8 mouse cellular contexts compared by ENCODE assay signal in the genomic region with DNA sequence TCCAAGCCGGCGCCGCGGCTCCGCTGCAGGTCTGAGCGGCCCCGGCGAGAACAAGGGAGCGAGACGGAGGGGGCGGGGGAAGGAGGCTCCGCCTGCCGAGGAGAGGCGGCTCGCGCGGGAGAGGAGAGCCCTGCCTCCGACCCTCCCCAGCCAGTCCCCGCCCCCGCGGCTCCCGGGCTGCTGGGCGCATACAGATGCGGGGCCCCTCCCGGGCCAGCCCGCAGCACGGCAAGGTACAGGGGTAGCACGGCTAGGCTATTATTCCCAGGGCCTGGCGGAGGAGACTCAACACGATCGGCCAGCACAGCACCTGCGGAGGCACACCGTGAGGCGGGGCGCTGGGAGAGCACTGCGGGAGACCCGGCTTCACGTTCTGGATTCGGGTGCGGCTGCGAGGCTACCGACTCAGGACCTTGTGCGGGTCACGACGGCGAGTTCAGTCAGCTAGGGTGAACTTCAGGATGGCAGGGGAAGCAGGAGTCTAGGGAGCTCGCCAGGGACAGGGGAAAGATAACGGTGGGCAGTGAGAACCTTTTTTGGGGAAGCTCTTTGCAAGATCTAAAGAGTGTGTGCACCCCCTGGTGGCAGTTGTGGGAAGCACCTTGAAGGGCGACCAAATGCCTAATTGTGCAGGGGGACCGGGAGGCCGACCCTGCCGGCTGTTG. TPM values are rescaled to one million over a fixed set of nuclear protein-coding genes. Genes with fewer than 3 reads are reported as not detected.
DNase-seq lines count a peak whose midpoint lies in the region; ATAC-seq and TF ChIP-seq lines count a peak whose summit lies in the region.

A gene (minus strand): TSS at position 60 of the 665 bp plus-strand sequence.

- TF ChIP-seq EP300 in stomach, postnatal 0 days (optimal IDR thresholded peaks at IDR 0.05), result no peak

- peak; percentile 89 for TF ChIP-seq CTCF in stomach, postnatal 0 days (IDR thresholded peaks at IDR 0.05; ENCODE audit: low read depth)

- peaks cover 0 to 15% of the 10 kb centered on the region in 2 experiments; a peak in 2 of 4 replicates for H3K4me1 ChIP-seq in ES-E14 (ENCODE audit: control insufficient read depth in 2 of 2, insufficient read depth in 2 of 2, low read length in 2 of 2, poor library complexity in 1 of 2)
- peaks cover 3% of the 10 kb centered on the region for H3K4me1 ChIP-seq in forebrain, embryonic 14.5 days (ENCODE audit: control insufficient read depth, insufficient read depth, low read length)
- H3K4me1 ChIP-seq in liver, embryonic 16.5 days (ENCODE audit: control insufficient read depth, low read depth, low read length), result peaks cover 7% of the 10 kb centered on the region; the same call in 1 of the 2 replicates
- peaks cover 20% of the 10 kb centered on the region for H3K4me1 ChIP-seq in neural tube, embryonic 12.5 days
- H3K4me1 ChIP-seq in stomach, postnatal 0 days (replicated peaks; ENCODE audit: control insufficient read depth, insufficient read depth), result no peaks in the 10 kb centered on the region

- H3K4me2 ChIP-seq in forebrain, embryonic 14.5 days (ENCODE audit: low read length), result peak within 1 kb of the TSS; percentile 95
- H3K4me2 ChIP-seq in liver, embryonic 16.5 days (ENCODE audit: low read depth, low read length), result peak within 1 kb of the TSS; percentile 79
- peak within 1 kb of the TSS; percentile 96 for H3K4me2 ChIP-seq in neural tube, embryonic 12.5 days (replicated peaks)
- H3K4me2 ChIP-seq in stomach, postnatal 0 days (replicated peaks; ENCODE audit: low read depth), result peak within 1 kb of the TSS; percentile 97

- peak within 1 kb of the TSS; percentile 86 for H3K9ac ChIP-seq in ES-E14 (ENCODE audit: insufficient read depth, low read depth, low read length, poor library complexity, severe bottlenecking)
- peak within 1 kb of the TSS; percentile 95 for H3K9ac ChIP-seq in forebrain, embryonic 14.5 days (ENCODE audit: low read length)
- H3K9ac ChIP-seq in liver, embryonic 16.5 days (ENCODE audit: low read depth, low read length), result peak within 1 kb of the TSS; percentile 76
- H3K9ac ChIP-seq in neural tube, embryonic 12.5 days, result peak within 1 kb of the TSS; percentile 89
- peak within 1 kb of the TSS; percentile 66 for H3K9ac ChIP-seq in stomach, postnatal 0 days (ENCODE audit: low read length)

- no peaks in the 10 kb centered on the region for H3K9me3 ChIP-seq in ES-E14 (ENCODE audit: control insufficient read depth, insufficient read depth, low read depth, low read length)
- H3K9me3 ChIP-seq in forebrain, embryonic 14.5 days (replicated peaks; ENCODE audit: control insufficient read depth, low read length), result no peaks in the 10 kb centered on the region
- H3K9me3 ChIP-seq in liver, embryonic 16.5 days (replicated peaks; ENCODE audit: control insufficient read depth, low read length), result no peaks in the 10 kb centered on the region
- no peaks in the 10 kb centered on the region for H3K9me3 ChIP-seq in neural tube, embryonic 12.5 days
- no peaks in the 10 kb centered on the region for H3K9me3 ChIP-seq in stomach, postnatal 0 days (ENCODE audit: control insufficient read depth, low read length)

- H3K36me3 ChIP-seq in ES-E14 (ENCODE audit: control insufficient read depth, insufficient read depth, low read length, poor library complexity, severe bottlenecking), result peaks cover 42% of the 10 kb centered on the region
- H3K36me3 ChIP-seq in forebrain, embryonic 14.5 days (ENCODE audit: control insufficient read depth, insufficient read depth, low read length), result peaks cover 64% of the 10 kb centered on the region
- H3K36me3 ChIP-seq in liver, embryonic 16.5 days (ENCODE audit: control insufficient read depth, insufficient read depth), result peaks cover 42% of the 10 kb centered on the region
- peaks cover 69% of the 10 kb centered on the region for H3K36me3 ChIP-seq in neural tube, embryonic 12.5 days
- H3K36me3 ChIP-seq in stomach, postnatal 0 days (ENCODE audit: control insufficient read depth, insufficient read depth, low read length), result peaks cover 33% of the 10 kb centered on the region

- peak; percentile 86 for DNase-seq in ES-E14 (ENCODE audit: low read depth, low spot score)
- peak; percentile 78 for DNase-seq in cerebellum, adult 11 months
- DNase-seq in forebrain, embryonic 14.5 days (ENCODE audit: low spot score), result peak; percentile 96
- peak; percentile 89 to 90 for DNase-seq in heart, postnatal 14 days
- DNase-seq in large intestine, adult 2 months (ENCODE audit: low read depth, low spot score), result peak; percentile 54
- DNase-seq in stomach, postnatal 0 days (ENCODE audit: low spot score), result peak; percentile 93

- in situ Hi-C loops in ES-E14 (cut with MboI; ENCODE audit: low sequenced_read_pairs in 2 of 2, unreplicated experiment in 2 of 2), result loop anchor here in 1 of 2 experiments (25.0 kb wide), 1 partner anchor 579 kb away; no protein-coding TSS in a partner anchor

- H3K4me3 ChIP-seq in ES-E14 (ENCODE audit: insufficient read depth in 1 of 2, low read depth in 1 of 2, low read length in 2 of 2, poor library complexity in 1 of 2, severe bottlenecking in 1 of 2), result peak within 1 kb of the TSS; percentile 84 to 92
- H3K4me3 ChIP-seq in forebrain, embryonic 14.5 days (ENCODE audit: low read depth, low read length), result peak within 1 kb of the TSS; percentile 74
- peak within 1 kb of the TSS; percentile 62 for H3K4me3 ChIP-seq in liver, embryonic 16.5 days (ENCODE audit: low read depth, low read length)
- H3K4me3 ChIP-seq in neural tube, embryonic 12.5 days, result peak within 1 kb of the TSS; percentile 78
- H3K4me3 ChIP-seq in stomach, postnatal 0 days (ENCODE audit: low read depth, low read length), result peak within 1 kb of the TSS; percentile 72

- no peaks in the 10 kb centered on the region for H3K27me3 ChIP-seq in forebrain, embryonic 14.5 days (replicated peaks; ENCODE audit: control insufficient read depth, insufficient read depth, low read length)
- peaks cover 19% of the 10 kb centered on the region for H3K27me3 ChIP-seq in liver, embryonic 16.5 days (ENCODE audit: control insufficient read depth, insufficient read depth, low read depth, low read length)
- no peaks in the 10 kb centered on the region for H3K27me3 ChIP-seq in neural tube, embryonic 12.5 days (replicated peaks)
- no peaks in the 10 kb centered on the region for H3K27me3 ChIP-seq in stomach, postnatal 0 days (ENCODE audit: control insufficient read depth, insufficient read depth, low read length)

- WGBS in forebrain, embryonic 14.5 days, result under 1% methylated on average over 43 of the region's 52 CpGs
- WGBS in large intestine, adult 2 months, result under 1% methylated on average over 47 of the region's 52 CpGs
- WGBS in liver, embryonic 16.5 days (ENCODE audit: insufficient replicate concordance), result under 1% methylated on average over 46 of the region's 52 CpGs
- WGBS in neural tube, embryonic 12.5 days, result under 1% methylated on average over 52 of the region's 52 CpGs
- under 1% methylated on average over 46 of the region's 52 CpGs for WGBS in stomach, postnatal 0 days

- intact Hi-C loops in heart, postnatal 14 days (cut with DNase I), result loop anchor here (1.0 to 10.0 kb wide), 4 partner anchors 34 to 577 kb away; a partner anchor contains a TSS

- no peak within 1 kb of the TSS for H3K27ac ChIP-seq in ES-E14 (ENCODE audit: insufficient read depth, low read depth, low read length, poor library complexity, severe bottlenecking)
- peak within 1 kb of the TSS; percentile 86 for H3K27ac ChIP-seq in forebrain, embryonic 14.5 days (ENCODE audit: low read depth, low read length)
- H3K27ac ChIP-seq in liver, embryonic 16.5 days (ENCODE audit: low read length), result no peak within 1 kb of the TSS
- H3K27ac ChIP-seq in neural tube, embryonic 12.5 days, result peak within 1 kb of the TSS; percentile 76; the same call in 1 of the 2 replicates
- H3K27ac ChIP-seq in stomach, postnatal 0 days (replicated peaks), result peak within 1 kb of the TSS; percentile 58; the same call in 1 of the 2 replicates

- peak; percentile 95 for ATAC-seq in forebrain, embryonic 14.5 days
- ATAC-seq in liver, embryonic 16.5 days (ENCODE audit: low read depth), result peak; percentile 95
- ATAC-seq in neural tube, embryonic 12.5 days (ENCODE audit: low FRiP score, low read depth), result peak; percentile 91
- peak; percentile 93 for ATAC-seq in stomach, postnatal 0 days (ENCODE audit: low FRiP score, low TSS enrichment)

TF ChIP-seq in ES-E14, 5 proteins besides CTCF, POLR2A, EP300 and RAD21:
- TF ChIP-seq HCFC1 (IDR thresholded peaks at IDR 0.05; ENCODE audit: borderline replicate concordance, insufficient read depth, low read length) (0 out of 2 replicates have a peak, but pooled peaks have one; percentile 12), CHD2 (IDR thresholded peaks at IDR 0.05; ENCODE audit: low read depth, low read length) (no peak), ZNF384 (IDR thresholded peaks at IDR 0.05; ENCODE audit: low read depth, low read length) (no peak), ZC3H11A (IDR thresholded peaks at IDR 0.05; ENCODE audit: borderline replicate concordance, low read depth, low read length) (0 out of 2 replicates have a peak, but pooled peaks have one; percentile 9), MAFK (IDR thresholded peaks at IDR 0.05; ENCODE audit: insufficient read depth, low read depth, low read length) (no peak)

RNA-seq across cellular contexts. Expression of the gene that starts here (rescaled TPM):
- 3.2 and 6.3 TPM in 2 replicates for total RNA-seq in ES-E14 (2012; rRNA removed)
- polyA plus RNA-seq in forebrain, embryonic 14.5 days (2014; fragmentation: Nextera tagmentation; extraction: Ambion mirVana), result 4.8 and 5.7 TPM in 2 replicates
- 1 to 10 TPM; 1.1 to 1.6 TPM for total RNA-seq in heart, postnatal 14 days (2021)
- 3.2 and 4.4 TPM in 2 replicates for polyA plus RNA-seq in large intestine, adult 2 months (2012; rRNA removed)
- polyA plus RNA-seq in liver, embryonic 16.5 days (2015; fragmentation: Nextera tagmentation; extraction: Ambion mirVana), result 0.13 and 0.25 TPM in 2 replicates
- 9.5 and 10.0 TPM in 2 replicates for polyA plus RNA-seq in neural tube, embryonic 12.5 days (2016; fragmentation: Nextera tagmentation; extraction: Ambion mirVana)
- polyA plus RNA-seq in stomach, postnatal 0 days (2015; fragmentation: Nextera tagmentation; extraction: Ambion mirVana), result 0.63 and 0.68 TPM in 2 replicates

Comparison
In these comparisons a context has a peak if more than half of its experiments do, and no peak if none do; other contexts are left out.
1. Peak in ATAC-seq, H3K4me3 ChIP-seq, H3K9ac ChIP-seq and H3K4me2 ChIP-seq in liver, embryonic 16.5 days; RNA of the gene not detected or under 1 TPM.
2. Peak in DNase-seq, ATAC-seq, H3K4me3 ChIP-seq, H3K27ac ChIP-seq, H3K9ac ChIP-seq and H3K4me2 ChIP-seq in stomach, postnatal 0 days; RNA of the gene not detected or under 1 TPM.
3. H3K27ac ChIP-seq: peak in forebrain, embryonic 14.5 days (single experiment) and neural tube, embryonic 12.5 days (single experiment); none in ES-E14 (single experiment) and liver, embryonic 16.5 days (single experiment).
4. Peak in every context shown above with its lines, with median percentiles within 50 percentile points of each other: DNase-seq, H3K4me3 ChIP-seq, H3K9ac ChIP-seq, ATAC-seq and H3K4me2 ChIP-seq.